Mouse (Mus musculus) layer of hippocampus, postnatal 10 days (tissue): ENCODE results near the gene Fgfr2. TPM values are rescaled to one million over a fixed set of nuclear protein-coding genes. Genes with fewer than 3 reads are reported as not detected.
"Not testable (repeated sequence)": the region's sequence is repeated elsewhere in the genome, so short reads cannot be mapped to it uniquely, and the experiment has no call there.

Source experiments
- DNase-seq, 2 experiments: peaks; one replicate each; pipeline ENCODE4 v3.0.0; 2021; ENCODE audit warnings: low spot score in 2 of 2
- total RNA-seq, 2 experiments: library from RNA; stranded (reverse); gene quantifications; 2 replicates each; pipeline ENCODE4 v1.2.3; 2021

Gene Fgfr2
- total RNA-seq, 2 experiments from 2014 or later = 35.6 to 48.3 TPM

DNA sequence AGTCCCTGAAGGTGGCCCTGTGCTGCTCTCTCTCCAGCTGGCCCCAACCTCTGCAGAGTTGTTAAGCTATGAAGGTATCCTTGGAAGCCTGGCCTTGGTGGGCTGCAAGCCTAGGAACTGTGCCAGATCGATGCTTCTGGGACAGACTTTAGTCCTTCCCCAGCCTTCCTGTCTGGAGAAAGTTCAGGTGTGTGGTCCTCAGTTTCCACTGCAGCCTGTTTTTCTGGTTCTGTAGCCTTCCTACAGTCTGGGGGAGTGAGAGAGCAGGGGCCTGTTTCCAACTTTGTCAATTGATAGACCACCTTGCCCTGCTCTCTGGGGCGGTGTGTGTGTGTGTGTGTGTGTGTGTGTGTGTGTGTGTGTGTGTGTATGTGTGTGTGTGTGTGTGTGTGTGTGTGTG lies 2431.2 kb downstream of the Fgfr2 start:
- no peak for DNase-seq

GRCm38 (mm10) chr7:130690869-130691268 lies 2432.3 kb downstream of the Fgfr2 start:
- DNase-seq = no peak

GRCm38 (mm10) chr7:130688601-130689000 lies 2434.5 kb downstream of the Fgfr2 start:
- DNase-seq = no peak

DNA sequence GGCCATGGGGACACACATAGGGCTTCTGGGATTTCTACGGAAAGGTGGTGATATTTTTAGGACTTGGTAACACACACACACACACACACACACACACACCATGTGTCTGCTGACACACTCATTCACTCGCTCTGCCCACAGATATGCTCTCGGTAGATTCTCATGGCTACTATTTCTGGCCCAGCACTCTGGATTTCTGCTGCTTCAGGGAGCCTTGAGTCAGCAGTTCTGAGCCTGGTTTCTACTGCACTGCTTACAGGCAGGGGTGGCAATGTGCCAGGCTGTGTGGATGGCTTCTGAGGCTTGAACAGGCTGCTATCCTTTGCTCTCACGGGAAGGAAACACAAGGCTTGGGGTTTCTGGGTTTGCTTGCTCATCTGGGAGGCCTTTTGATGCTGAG lies 2441.4 kb downstream of the Fgfr2 start:
- peak; percentile 44 to 57 for DNase-seq

- DNase-seq = no peak
Observed at GRCm38 (mm10) chr7:130678414-130678813, 2444.7 kb downstream of the Fgfr2 start.

DNA sequence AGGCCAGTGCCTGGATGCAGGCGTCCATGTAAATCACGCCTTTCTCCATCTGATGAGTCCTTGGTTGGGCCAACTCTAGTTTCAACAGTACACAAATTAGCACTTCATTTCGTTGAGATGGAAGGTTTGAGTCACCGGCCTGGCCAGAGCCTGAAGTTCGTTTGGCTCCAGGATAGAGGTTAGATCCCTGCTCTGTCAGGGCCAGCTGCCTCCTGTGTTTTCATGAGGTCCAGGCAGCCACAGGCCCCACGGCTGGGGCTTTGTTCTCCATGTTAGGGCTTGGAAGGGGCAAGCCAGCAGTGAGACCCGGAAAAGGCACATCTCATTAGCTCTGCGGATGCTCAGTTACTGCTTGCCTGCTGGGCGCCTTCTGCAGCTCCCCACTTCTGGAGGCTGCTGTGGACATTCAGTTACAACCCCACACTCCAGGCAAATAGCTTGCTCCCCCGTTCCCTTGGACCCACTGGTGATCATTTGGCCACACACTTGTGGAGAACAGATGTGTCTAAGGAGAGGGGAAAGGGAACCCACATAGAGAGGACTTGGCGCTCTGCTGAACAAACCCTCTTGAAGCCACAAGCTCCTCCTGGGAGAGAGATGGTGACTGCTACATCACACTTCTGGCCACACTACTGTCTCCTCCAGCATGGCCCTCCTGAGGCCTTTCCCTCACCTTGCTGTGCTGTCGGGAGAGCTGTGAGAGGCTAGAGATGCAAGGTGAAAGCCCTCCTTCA lies 2445.4 kb downstream of the Fgfr2 start:
- DNase-seq = no peak

DNA sequence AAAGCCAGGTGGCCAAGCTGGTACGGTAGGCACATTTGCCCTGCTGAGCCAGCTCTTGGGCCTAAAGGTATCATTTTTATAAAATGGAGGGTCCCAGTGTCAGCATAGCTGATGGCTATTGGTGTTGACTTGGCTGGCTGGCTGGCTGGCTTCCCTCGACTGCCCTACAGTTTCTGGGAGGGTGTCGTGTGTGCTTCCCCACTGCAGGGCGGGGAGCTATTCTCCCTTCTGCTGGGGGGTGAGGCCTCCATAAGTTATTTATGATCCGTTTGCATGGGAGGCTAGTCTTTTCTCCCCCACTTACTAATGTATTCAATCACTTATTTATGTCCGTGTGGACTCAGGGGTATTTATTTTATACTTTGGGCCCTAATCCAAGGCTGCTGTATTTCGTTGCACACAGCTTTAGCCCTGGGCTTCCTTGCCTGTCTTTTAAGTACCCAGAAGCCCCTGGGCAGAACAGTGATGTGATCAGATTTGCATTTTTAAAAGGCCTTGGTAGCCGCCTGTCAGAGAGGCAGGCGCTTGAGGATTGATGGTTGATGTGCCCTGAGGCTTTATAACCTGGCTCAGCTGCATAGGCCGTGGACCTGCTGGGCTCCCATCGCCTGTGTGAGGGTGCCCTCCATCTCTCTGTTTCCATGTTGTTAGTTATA lies 2446.1 kb downstream of the Fgfr2 start:
- no peak for DNase-seq

- DNase-seq = no peak
Observed at GRCm38 (mm10) chr7:130674526-130674925, 2448.6 kb downstream of the Fgfr2 start.

DNA sequence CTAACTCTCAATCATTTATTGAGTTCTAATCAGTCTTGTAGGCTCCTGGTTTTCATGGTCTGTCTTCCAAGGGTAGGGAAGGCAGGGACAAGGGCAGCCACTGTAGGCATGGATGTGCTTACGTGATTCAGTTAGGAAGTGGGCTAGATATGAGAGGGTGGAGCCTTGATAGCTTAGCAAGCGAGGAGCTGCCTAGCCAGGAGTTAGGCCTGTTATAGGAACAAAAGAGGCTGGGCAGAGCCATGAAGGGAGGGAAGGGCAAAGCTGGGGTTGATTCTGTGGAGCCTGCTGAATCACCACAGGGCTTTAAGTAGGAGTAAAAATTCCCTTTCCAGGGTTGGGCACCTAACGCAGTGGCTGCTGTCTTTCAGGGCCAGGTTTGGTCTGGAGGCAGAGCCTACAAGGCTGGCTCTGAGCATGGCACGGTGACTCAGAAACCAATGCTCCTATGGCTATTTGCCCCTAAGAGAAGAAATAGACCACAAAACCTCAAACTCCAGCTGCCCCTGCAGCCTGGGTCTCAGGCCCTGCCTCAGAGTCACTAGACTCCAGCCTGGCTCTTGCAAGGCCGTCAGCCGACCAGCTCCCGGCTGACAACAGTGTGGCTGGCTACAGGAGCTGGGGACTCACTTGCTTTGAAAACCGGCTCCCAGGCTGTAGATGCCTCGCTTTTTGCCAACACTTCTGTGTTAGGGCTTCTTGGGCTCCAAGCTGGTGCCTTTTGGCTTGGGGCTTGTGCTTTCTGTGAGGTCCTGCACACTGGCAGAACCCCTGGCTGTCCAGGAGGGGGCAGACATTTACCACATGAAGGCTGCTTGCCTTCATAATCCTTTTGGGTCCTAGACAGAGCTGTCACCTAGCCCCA lies 2449.7 kb downstream of the Fgfr2 start:
- DNase-seq = peak; percentile 51 to 67

GRCm38 (mm10) chr7:130671301-130671700 lies 2451.8 kb downstream of the Fgfr2 start:
- DNase-seq = no peak

- DNase-seq = no peak
Observed at GRCm38 (mm10) chr7:130670358-130670757, 2452.8 kb downstream of the Fgfr2 start.

DNA sequence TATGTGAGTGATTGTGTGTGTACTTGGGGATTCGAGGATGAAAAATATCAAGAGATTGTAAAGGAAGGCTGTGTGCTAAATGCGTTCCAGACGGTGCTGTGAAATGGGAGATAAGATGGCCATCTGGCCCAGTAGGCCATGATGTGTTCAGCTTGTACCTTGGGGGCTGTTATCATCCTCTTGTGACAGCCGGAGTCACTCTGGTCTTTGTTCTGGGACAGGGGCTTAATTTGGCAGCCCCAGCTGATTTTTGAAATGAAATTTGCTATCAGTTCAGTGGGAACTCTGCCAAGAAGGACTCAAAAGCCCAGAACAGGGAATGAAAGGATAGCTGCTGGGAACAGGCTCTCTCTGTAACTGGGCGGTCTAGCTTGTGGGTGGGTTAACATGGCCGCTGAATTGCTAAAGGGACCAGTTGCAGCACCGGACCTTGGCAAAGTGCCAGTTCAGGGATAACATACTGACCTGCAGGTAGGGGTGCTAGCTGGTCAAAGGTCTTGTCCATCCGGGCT lies 2453.7 kb downstream of the Fgfr2 start:
- DNase-seq = peak; percentile 36 to 41

- DNase-seq = peak; percentile 34 to 37
Observed at GRCm38 (mm10) chr7:130668729-130669281, 2454.3 kb downstream of the Fgfr2 start.

DNA sequence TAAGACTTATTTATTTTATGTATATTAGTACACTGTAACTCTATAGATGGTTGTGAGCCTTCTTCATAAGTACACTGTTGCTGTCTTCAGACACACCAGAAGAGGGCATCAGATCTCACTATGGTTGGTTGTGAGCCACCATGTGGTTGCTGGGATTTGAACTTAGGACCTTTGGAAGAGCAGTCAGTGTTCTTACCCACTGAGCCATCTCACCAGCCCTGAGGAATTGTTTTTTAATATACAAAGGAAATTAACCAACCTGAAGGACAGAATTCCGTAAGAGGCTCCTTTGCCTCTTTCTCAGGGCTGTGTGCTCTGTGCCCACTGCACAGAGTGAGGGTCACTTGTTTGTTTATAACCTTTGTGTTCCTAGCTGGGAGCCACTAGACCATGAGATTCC lies 2455.1 kb downstream of the Fgfr2 start:
- not testable (repeated sequence) for DNase-seq

GRCm38 (mm10) chr7:130665358-130665757 lies 2457.8 kb downstream of the Fgfr2 start:
- no peak for DNase-seq

- DNase-seq = no peak
Observed at GRCm38 (mm10) chr7:130664629-130665028, 2458.5 kb downstream of the Fgfr2 start.

- DNase-seq = no peak
Observed at GRCm38 (mm10) chr7:130664037-130664436, 2459.1 kb downstream of the Fgfr2 start.

DNA sequence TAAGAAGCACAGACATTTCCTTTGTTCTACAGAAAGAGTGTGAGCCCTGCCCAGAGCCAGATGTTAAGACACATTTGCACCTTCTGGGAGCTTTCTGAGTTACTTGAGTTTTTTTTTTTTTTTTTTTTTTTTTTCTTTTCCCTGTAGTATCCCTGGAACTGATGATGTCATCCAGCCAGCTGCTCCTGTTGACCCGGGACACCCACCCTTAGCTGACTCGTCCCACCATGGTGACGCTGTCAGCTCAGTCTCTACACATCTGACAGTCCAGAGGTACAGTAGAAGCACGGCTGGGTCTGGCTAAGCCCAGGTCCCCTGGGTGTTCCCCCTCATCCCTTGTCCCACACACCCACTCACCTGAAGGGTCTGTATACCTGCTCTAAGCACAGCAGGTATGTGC lies 2460.3 kb downstream of the Fgfr2 start:
- no peak for DNase-seq

DNA sequence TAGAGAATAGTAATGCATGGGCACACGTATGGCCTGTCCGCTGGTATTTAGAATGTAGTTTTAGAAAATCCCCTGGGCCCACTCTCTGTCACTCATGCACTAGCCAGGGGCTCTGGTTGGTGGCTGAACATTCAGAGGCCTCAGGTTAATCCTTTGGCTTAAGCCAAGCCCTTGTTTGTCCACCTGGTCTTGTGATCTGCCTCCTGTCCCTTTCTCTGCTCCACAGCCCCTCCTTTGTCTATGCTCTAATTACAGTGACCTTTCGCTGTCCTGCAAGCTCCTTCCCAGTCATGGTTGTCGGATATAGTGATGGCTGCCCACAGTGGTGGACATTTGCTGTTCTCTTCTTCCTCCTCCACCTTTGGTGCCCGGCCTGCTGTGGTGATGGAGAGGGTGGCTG lies 2460.9 kb downstream of the Fgfr2 start:
- DNase-seq = no peak

- DNase-seq = no peak
Observed at GRCm38 (mm10) chr7:130659129-130659528, 2464.0 kb downstream of the Fgfr2 start.

GRCm38 (mm10) chr7:130657751-130658150 lies 2465.4 kb downstream of the Fgfr2 start:
- DNase-seq = no peak
